Mouse (Mus musculus) olfactory bulb, adult 2 months (tissue): ENCODE results near the gene Mmp9.

Source experiments
- CTCF ChIP-seq: fragments of 200-500 bp; IDR thresholded peaks from 2 replicates; pipeline ENCODE4 v1.5.1; 2012; ENCODE audit warnings: low read depth, mild to moderate bottlenecking, low read length, moderate library complexity; ENCODE audit not compliant: insufficient read depth
- POLR2A ChIP-seq: fragments of 200-500 bp; IDR thresholded peaks from 2 replicates; pipeline ENCODE4 v1.6.1; 2012; ENCODE audit warnings: mild to moderate bottlenecking, low read depth, low read length, moderate library complexity; ENCODE audit not compliant: insufficient read depth

- TF ChIP-seq CTCF (no peak), POLR2A (no peak)
Measured at GRCm38 (mm10) chr2:165004237-165004636, 63.7 kb downstream of the Mmp9 start.
